Mouse (Mus musculus): ENCODE measurements around the gene Ankfn1. TPM values are rescaled to one million over a fixed set of nuclear protein-coding genes. Genes with fewer than 3 reads are reported as not detected.

Ankfn1 gene
- total RNA-seq, 2 experiments from 2014 or later, result not detected

DNA sequence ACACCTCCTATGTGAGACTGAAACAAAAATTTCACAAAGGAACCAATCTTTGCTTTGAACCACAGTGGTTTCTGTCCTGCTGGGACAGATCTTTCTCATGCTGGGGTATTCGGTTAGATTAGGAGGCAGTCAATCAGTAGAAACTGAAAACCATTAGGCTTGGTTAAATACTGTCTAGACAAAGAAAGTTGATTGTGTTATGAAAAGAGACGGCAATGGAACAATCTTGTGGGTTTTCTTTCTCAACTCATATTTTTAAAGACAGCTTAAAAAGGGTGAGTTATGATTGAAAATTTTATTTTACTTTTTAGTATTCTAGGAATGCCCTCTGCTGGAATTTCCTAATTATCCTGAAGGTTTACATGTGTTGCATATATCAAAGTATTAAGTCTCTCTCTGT lies 191.1 kb downstream of the Ankfn1 start:
- ATAC-seq (replicated peaks; ENCODE audit: poor library complexity, severe bottlenecking), result no peak

DNA sequence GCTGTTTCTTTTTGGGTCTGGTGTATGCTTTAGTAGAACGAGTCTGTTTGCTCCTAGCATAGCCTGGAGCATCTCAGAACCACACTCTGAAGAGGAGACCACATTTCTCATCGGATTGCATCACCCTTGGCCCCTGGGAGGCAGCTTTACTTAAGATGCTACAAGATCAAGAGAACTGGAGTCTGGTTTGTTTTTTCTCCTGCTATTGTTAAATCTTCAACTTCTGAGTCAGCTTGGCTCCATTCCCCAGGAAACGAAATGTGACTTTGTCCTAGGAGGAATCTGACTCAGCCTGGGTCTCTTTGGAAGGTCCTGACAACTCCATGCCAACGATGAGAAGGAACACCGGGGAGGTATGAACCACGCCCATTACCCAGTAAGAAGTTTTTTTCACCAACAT lies 197.6 kb downstream of the Ankfn1 start:
- no peak for ATAC-seq (replicated peaks; ENCODE audit: poor library complexity, severe bottlenecking)

GRCm38 (mm10) chr11:89579111-89579510 lies 198.3 kb downstream of the Ankfn1 start:
- ATAC-seq (replicated peaks; ENCODE audit: poor library complexity, severe bottlenecking), result no peak

DNA sequence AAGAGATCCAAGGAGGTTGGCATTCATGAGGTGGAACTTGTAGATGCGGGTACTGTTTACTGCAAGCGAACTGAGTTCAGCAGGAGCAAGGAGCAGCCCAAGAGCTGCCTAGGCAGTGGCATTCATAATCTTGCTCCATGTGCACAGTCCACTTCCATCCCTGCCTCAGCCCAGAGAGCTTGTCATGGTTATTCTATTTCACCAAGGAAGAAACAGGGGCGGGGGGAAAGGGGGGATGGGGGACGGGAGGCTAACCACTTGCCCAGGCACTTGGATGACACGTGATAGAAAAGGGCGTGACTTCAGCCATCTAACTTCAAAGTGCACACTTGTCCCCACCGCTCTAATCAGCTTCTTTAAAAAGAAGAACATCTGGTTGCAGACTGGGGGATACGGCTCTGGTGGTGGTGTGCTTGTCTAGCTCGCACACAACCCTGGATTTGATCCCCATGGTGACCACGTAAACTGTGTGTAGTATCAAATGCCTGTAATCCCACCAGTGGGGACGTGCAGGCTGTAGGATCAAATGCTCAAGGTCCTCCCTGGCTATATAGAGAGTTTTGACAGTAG lies 203.1 kb downstream of the Ankfn1 start:
- no peak for ATAC-seq (replicated peaks; ENCODE audit: poor library complexity, severe bottlenecking)

- ATAC-seq (replicated peaks; ENCODE audit: poor library complexity, severe bottlenecking), result no peak
These were observed 207.9 kb downstream of the Ankfn1 start for GRCm38 (mm10) chr11:89569391-89570145.

GRCm38 (mm10) chr11:89568246-89568645 lies 209.2 kb downstream of the Ankfn1 start:
- no peak for ATAC-seq (replicated peaks; ENCODE audit: poor library complexity, severe bottlenecking)

- ATAC-seq (replicated peaks; ENCODE audit: poor library complexity, severe bottlenecking), result no peak
These were observed 226.0 kb downstream of the Ankfn1 start for GRCm38 (mm10) chr11:89551441-89551840.

- no peak for ATAC-seq (replicated peaks; ENCODE audit: poor library complexity, severe bottlenecking)
These were observed 226.5 kb downstream of the Ankfn1 start for GRCm38 (mm10) chr11:89550921-89551320.

DNA sequence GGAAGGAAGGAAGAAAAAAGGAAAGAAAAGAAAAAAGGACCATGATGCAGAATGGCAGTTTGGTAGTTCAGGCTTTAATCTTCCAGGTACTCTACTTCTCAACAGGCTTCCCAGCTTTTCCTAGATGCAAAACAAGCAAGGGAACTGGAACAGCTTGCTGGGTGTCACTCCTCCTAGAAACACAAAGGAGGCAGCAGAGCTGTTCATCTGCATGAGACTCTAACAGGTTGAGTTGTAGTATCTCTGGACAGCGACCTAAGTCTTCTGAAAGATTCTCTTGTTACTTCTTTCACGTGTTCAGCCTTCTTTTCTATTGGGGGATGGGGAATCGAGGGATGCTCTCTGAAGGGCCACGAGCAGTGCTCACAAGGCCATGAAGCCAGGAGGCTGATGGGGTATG lies 228.7 kb downstream of the Ankfn1 start:
- ATAC-seq (replicated peaks; ENCODE audit: poor library complexity, severe bottlenecking), result no peak

DNA sequence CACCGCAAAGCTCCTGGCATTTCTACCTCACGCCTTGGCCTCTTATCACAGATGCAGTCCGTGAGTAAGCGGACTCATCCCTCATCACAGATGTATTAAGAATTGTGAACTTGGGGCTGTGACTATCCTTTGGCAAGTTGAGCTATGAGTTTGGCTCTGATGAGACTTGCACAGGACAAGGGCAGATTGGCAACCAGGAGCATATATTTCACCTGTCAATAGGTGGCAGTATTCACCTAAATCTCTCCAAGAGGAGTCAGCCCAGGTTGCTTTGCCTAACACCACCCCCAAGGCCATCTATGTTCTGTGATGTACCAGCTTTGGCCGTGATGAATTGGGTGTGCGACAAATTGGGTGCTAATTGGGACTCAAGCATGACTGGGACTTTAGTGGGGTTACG lies 231.3 kb downstream of the Ankfn1 start:
- ATAC-seq (replicated peaks; ENCODE audit: poor library complexity, severe bottlenecking), result no peak; the same call in 1 of the 2 replicates

DNA sequence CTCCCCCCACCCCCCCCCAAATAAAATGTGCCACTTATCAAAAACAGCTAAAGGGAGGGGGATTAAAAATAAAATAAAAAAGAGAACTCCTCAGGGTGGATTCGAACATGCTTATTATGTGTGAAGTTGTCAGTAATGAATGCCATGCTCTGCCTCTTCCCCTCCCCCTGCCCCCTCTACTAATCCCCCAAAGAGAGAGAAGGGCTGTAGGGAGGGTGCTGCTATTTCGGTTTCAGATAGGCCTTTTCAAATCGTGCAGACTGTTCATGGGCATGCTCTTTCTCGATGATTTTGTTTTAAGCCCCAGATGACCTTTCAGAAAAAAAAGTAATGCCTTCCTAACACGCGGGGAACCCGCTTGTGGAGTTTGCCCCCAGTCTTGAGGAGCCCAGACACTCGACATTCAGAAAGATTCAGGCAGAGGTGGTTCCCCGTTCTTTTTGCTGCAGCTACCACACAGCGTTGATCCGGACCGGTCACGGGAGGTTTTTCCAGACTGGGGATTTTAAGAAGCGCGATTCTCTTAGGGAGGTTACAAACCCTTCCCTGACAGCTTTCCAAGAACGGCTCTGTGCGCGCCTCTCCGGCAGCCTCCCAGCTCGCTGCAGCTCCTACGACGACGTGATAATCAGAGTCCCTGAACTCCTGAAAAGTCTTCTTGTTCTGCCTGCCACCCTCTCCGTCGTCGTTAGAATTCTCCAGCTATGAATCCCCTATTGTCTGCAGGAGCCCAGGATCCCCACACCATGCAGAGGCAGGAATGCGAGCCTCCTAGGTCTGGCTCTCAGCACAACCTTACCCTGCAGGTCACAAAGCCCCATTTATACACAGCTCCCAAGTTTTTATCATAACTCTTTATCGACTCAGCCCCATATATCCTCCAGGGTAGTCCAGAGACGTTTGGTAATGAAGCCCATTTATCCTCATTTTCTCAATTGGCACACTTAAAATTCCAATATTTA lies 232.3 kb downstream of the Ankfn1 start:
- ATAC-seq (replicated peaks; ENCODE audit: poor library complexity, severe bottlenecking), result no peak

DNA sequence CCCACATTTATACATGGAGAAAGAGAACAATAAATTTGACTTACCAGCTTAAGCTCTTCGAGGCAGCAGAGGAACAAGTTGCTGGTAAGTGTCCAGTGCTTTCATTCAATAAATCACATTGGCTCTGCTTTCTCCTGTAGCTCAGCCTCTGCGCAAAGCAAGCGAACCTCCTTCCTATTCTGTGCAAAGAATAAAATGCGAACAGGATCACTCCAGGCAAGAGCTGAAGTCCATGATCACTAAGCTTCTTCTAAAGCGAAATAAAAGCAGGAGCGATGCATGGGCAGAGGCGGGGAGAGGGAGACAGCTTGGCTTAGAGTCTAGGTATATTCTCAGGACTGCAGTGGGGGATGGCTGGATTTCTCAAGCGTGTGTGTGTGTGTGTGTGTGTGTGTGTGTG lies 239.1 kb downstream of the Ankfn1 start:
- ATAC-seq (replicated peaks; ENCODE audit: poor library complexity, severe bottlenecking), result no peak

GRCm38 (mm10) chr11:89527800-89528430 lies 249.5 kb downstream of the Ankfn1 start:
- no peak for ATAC-seq (replicated peaks; ENCODE audit: poor library complexity, severe bottlenecking)

DNA sequence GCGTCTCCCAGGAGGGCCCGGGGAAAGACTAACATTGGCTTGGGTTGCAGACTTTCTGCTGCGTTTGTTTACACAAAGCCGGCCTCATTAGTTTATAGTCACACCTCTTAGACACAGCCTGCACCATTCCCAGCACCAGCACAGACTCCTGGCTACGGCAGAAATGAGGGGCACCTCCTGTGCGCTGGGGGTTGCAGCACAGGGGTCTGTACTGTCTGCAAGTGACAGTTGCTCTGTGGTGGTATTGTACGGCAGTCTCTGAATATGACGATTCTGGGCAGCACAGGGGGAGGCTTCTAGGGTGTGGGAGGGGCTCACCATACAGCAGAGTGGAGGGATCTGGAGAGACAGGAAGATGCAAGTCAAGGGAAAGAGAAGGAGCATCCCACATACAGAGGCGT lies 262.0 kb downstream of the Ankfn1 start:
- no peak for ATAC-seq (replicated peaks; ENCODE audit: poor library complexity, severe bottlenecking)

DNA sequence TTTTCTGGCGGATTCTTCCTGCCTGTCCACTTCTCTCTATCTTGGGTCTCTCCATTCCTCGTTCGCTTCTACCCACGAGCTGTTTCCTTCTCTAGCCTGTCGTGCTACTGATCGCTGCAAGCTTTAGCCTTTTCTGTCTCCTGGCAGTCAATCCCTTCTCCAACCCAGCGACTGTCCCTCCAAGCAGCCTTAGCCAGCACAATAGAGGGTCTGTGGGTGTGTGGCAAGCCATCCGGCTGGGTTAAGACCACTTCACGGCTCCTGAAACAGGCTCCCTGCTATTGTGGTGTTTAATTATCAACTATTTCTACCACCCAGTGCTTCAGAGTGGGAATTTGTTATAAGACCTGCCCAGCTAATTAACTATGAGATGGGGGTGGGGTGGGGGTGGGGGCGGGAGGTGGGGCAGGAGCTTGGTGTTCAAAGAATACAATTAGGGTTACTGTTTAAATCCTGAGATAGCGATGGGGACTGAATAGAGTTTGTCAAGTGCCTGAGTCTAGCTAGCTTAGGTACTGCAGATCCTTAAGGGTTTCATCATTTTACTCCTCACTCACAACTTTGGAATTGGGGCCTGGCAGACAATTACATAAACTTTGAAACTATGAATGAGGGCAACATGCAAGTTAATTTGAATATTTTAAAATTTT lies 268.7 kb downstream of the Ankfn1 start:
- ATAC-seq (replicated peaks; ENCODE audit: poor library complexity, severe bottlenecking), result no peak

GRCm38 (mm10) chr11:89506595-89507245 lies 270.7 kb downstream of the Ankfn1 start:
- ATAC-seq (replicated peaks; ENCODE audit: poor library complexity, severe bottlenecking), result no peak

DNA sequence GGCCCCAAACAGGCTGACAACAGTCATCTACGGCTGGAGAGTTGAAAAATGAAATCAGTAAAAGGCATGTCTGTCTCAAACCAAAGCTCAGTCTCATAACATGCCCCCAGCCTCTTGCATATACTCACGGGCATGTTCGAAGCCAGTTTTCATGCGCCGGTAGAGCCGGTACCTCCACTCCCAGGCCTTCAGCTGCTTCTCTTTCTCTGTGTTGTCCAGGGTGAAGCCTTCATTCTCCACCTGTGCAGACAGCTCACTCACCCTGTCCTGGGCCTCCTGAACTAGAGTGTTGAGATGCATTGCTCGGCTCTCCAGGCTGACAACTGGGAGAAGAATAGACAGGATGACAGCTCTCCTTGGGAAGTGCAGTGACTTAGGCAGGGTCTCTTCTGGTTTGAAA lies 272.4 kb downstream of the Ankfn1 start:
- no peak for ATAC-seq (replicated peaks; ENCODE audit: poor library complexity, severe bottlenecking)

DNA sequence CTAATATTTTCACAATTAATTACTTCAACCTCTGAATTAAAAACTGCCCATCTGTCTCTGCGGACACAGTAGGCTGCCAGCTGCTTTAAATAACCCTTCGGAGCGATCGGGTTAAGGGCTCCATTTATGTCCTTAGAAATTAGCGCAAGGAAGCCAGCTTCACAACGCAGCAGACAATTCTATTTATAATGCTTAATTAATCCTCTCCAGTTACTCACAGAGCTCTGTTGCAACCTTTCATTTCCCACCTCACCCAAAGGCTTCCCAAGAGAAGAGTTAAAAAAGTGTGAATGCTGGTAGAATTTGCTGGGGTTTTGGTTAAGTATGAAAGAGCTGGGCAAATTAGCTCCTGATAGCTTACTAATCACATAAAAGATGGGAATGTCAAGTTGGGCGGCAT lies 275.7 kb downstream of the Ankfn1 start:
- ATAC-seq (replicated peaks; ENCODE audit: poor library complexity, severe bottlenecking), result no peak

- ATAC-seq (replicated peaks; ENCODE audit: poor library complexity, severe bottlenecking), result no peak
These were observed 276.5 kb downstream of the Ankfn1 start for GRCm38 (mm10) chr11:89500961-89501360.

GRCm38 (mm10) chr11:89481084-89481483 lies 296.4 kb downstream of the Ankfn1 start:
- no peak for ATAC-seq (replicated peaks; ENCODE audit: poor library complexity, severe bottlenecking)

All from granulocyte monocyte progenitor cell, adult 5-6 weeks (primary cell).